Mouse (Mus musculus) c-Kit-negative CD71-positive TER-119-positive erythroid progenitor cells, embryonic 14.5 days (primary cell): Measurements from ENCODE around the gene Commd7.
"Not testable (repeated sequence)": the region's sequence is repeated elsewhere in the genome, so short reads cannot be mapped to it uniquely, and the experiment has no call there.

Experiments
- DNase-seq: peaks from one replicate; pipeline ENCODE4 v3.0.0-alpha.2; 2013; ENCODE audit warnings: low read depth, low spot score

The Commd7 gene

GRCm38 (mm10) chr2:153631976-153632870 is at the start of gene Commd7:
TSS of gene Commd7 (minus strand) at chr2:153632781.
- peak; percentile 54 for DNase-seq

DNA sequence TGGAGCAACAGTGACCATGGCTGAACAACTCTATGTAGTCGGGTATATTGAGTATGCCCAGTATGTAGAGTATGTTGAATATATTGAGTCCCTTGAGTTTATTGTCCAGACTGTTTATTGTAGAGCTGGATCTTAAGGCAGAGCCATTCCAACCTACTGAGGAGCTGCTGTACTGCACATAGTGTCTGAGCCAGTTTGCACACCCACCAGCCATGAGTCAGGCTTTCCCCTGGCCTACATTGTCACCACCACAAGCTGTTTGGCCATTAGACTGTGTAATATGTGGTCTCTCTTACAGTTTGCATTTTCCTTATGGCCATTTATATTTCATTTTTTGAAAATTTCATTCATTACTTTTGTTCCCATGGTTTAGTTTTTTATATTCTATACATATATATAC is 47.4 kb upstream of the Commd7 start:
- DNase-seq, result no peak

GRCm38 (mm10) chr2:153677550-153677949 is 45.0 kb upstream of the Commd7 start:
- DNase-seq, result no peak

GRCm38 (mm10) chr2:153676944-153677343 is 44.4 kb upstream of the Commd7 start:
- DNase-seq, result no peak

DNA sequence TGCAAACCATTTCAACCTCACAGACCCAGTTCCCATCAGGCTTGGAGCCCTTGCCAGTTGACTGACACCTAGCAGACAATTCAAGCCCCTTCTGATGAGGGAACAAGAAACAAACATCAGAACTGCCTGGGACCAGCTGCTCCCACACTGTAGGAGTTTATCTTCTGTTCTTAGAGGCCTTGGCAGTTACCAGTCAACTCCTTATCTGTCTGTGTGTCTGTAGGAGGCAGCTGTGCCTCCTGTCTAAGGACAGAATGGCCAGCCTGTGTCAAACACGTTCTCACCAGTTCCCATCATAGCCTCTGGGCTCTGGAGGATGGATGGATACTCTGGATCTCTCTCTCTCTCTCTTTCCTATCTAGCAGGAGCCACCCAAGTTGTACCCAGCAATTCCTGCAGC is 42.8 kb upstream of the Commd7 start:
- not testable (repeated sequence) for DNase-seq

DNA sequence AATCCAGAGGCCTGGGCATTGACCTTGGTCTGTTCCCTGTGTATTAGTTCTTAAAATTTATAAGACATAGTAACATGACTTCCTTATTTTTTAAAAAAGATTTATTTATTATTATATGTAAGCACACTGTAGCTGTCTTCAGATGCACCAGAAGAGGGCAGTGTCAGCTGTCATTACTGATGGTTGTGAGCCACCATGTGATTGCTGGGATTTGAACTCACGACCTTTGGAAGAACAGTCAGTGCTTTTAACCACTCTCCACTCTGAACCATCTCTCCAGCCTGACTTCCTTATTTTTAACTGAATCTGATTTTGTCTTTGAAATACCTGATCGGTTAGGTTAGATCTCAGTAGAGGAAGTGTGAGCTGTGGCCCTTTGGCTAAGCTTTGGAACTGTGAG is 40.0 kb upstream of the Commd7 start:
- DNase-seq, result no peak

GRCm38 (mm10) chr2:153670111-153670510 is 37.5 kb upstream of the Commd7 start:
- DNase-seq, result no peak

- DNase-seq, result no peak
Observed at GRCm38 (mm10) chr2:153668754-153669376, 36.3 kb upstream of the Commd7 start.

DNA sequence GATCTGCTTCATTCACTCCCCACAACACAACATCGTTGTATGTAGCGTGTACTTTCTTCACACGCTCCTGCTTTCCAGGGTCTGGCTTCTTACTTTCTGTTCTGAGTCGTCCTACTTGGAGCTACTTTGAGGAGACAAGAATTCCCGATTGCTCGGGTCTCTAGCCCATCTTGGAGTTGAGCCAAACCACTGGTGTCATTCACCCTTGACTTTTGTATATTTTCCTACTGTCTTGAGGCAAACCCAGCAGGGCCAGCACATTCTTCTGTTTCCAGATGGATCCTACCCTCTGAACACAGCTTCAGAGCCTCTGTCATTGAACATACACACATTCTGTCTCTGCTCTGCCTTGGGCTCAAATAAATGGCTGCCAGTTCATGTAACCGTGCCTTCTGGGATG is 32.8 kb upstream of the Commd7 start:
- DNase-seq, result no peak

GRCm38 (mm10) chr2:153660616-153661015 is 28.0 kb upstream of the Commd7 start:
- no peak for DNase-seq

GRCm38 (mm10) chr2:153657659-153658058 is 25.1 kb upstream of the Commd7 start:
- DNase-seq, result not testable (repeated sequence)

DNA sequence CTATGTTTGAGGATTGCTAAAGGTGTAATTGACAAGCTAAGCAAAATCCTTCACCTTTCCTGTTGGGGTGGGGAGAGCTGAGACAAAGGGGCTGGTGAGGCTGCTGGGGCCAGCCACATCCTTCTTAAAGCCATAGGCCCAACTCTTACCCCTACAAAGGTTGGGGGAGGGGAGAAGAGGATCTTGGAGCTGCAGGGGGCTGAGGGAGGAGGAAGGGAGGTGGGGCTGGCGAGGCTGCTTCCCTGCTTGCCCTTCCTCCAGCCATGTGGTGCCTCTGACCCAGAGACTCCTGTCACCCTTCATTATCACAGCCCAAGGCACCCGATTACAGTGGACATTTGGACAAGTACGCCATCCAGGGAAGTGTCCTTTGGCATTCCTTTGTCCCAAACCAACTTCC is 19.1 kb upstream of the Commd7 start:
- DNase-seq, result no peak

GRCm38 (mm10) chr2:153650014-153650687 is 17.6 kb upstream of the Commd7 start:
- DNase-seq, result no peak

DNA sequence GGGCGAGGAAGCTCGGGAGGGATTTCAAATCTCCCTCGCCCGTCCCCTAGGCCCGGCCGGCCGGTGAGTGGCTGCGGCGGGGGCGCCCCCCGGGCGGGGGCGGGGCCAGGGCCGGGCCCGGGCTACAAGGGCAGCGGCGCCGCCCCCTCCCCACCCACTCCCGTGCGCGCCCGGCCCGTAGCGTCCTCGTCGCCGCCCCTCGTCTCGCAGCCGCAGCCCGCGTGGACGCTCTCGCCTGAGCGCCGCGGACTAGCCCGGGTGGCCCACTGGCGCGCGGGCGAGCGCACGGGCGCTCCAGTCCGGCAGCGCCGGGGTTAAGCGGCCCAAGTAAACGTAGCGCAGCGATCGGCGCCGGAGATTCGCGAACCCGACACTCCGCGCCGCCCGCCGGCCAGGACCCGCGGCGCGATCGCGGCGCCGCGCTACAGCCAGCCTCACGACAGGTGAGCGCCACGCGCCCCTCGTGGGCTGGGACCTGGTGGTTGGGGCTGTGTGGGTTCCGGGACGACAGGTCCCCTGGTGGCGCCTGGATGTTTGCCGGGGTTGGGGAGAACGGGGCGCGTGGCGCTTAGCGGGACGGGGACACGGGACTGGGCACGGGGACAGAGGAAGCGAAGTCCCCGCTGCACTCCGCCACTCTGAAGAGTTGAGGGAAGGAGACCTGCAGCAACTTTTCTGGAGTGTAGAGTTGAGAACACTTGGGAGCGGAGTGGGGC is 16.9 kb upstream of the Commd7 start, which contains the start of gene Dnmt3b:
Gene Dnmt3b (plus strand): TSS at position 153 of the 716 bp plus-strand sequence.
- DNase-seq, result no peak

DNA sequence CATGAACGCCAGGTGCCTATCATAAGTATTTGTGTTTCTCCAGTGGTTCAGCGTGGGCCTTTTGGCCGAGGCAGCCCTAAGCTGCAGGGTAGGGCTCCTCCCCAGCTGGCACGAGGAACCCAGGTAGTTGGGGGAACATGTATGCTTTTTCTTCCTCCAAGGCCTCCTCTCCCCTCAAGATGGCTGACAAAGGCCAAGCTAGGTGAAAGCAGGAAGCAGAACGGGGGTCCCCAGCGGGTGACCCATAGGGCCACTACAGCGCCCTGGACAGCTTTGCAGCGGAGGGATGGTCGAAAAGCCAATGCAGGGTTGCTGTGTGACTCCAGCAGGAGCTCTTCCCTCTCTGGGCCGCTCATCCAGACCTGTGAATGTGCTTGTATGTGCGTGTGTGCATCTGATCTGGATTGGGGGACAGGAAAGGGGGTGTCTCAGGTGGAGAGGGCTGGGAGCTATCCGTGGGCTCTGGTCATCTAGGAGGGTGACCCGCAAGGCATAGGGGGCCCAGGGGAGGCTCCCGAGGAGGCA is 16.3 kb upstream of the Commd7 start:
- DNase-seq, result no peak

GRCm38 (mm10) chr2:153642999-153643398 is 10.4 kb upstream of the Commd7 start:
- DNase-seq, result no peak

DNA sequence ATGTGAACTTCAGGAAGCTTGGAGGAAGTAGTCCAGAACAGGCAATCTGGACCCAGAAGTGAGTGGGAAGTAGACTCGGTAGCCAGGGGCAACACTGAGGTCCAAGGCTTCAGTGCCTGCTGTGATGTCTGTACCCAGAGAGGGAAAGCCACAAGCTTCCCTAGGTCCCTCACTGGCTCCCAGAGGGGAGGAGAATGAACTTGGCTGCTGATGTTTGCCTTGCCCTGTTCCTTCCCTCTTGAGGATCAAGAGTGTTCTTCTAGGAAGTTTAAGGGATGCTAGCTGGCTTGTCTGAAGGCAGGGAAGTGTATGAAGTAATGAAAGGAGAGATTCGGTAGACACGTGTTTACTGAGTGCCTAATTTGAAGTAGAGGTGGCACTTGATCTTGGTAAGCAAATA is 9.9 kb upstream of the Commd7 start:
- DNase-seq, result no peak

DNA sequence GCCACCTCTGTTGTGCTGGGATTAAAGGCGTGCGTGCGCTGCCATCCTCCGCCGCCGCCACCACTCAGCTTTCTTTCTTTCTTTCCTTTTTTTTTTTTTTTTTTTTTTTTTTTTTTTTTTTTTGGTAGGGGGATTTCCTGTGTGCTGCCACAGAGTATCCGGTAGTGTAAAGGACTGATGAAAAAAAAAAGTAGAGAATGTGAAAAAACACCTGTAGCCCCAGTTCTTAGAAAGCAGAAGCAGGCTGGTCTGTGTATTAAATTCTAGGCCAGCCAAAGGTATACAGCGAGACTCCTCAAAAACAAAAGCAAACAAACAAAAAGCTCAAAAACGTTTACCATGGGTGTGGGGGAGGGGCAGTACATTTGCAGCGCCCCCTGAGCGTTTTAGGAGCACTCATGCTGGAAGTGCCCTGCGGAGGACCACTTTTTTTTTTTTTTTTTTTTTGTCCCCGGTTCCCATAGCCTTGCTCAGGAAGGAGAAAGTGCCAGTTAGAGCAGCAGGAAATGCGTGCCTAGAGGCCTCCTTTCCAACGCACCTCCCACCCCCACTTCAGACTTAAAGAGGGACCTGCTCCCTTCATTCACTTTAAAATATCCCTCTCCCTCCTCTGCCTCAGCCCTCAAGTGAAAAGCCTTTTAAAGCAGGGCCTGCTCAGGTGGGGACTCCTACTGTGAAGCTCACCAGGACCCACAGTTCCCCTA is 6.5 kb upstream of the Commd7 start:
- DNase-seq, result no peak

DNA sequence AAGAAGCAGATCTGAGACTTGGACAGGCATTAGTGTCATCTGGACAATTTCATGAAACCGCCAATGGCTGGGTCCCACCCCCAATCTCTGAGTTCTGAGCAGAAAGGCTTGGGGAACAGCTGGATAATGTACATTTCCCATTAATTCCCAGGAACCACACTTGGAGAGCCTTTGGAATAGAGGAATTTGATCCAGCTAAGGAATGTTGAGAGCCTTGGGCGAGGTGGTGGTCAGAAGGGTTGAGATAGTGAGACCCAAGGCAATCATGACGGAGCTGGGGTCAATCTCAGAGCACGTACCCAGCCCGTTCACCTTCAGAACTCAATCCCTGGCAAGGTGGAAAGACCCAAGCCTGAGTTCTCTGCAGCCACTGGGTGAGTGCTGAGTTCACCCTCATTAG is 678 bp upstream of the Commd7 start:
- no peak for DNase-seq

- no peak for DNase-seq
Observed at GRCm38 (mm10) chr2:153632871-153633226, 268 bp upstream of the Commd7 start.

GRCm38 (mm10) chr2:153630950-153631349 is 1.6 kb downstream of the Commd7 start:
- no peak for DNase-seq
